Mouse (Mus musculus): ENCODE data around the gene Arhgap15.

GRCm38 (mm10) chr2:44166716-44167115 is 418.1 kb downstream of the Arhgap15 start:
- no peak for TF ChIP-seq CTCF (IDR thresholded peaks at IDR 0.05; ENCODE audit: insufficient read depth, low read depth, low read length)
- TF ChIP-seq POLR2A (IDR thresholded peaks at IDR 0.05; ENCODE audit: insufficient read depth, low read depth, low read length): no peak
